Mouse (Mus musculus): ENCODE data around the gene Vmn1r44. TPM values are rescaled to one million over a fixed set of nuclear protein-coding genes. Genes with fewer than 3 reads are reported as not detected.

Vmn1r44 gene
- total and polyA plus RNA-seq, 3 experiments = not detected

DNA sequence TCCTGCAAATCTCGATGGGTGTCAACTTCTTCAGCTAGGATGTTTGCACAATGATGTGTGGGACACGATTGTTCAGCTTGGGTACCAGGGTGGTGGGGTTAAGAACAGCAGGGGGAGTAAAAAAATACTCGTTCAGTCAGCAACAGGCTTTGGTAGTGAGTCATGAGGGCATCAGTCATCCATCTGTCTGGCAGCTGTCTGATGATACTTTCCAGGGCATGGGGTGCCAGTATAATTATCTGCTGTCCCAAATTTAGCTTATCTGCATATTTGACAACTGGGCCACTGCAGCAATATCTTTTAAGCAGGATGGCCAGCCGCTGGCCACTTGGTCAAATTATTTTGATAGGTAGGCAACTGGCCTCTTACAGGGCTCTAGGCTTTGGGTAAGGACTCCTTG lies 19.7 kb upstream of the Vmn1r44 start:
- TF ChIP-seq E2F4 (IDR thresholded peaks at IDR 0.05; ENCODE audit: insufficient replicate concordance, low read depth, low read length) = no peak
- no peak for TF ChIP-seq KAT2A (IDR thresholded peaks at IDR 0.05; ENCODE audit: insufficient replicate concordance, low read length)
- TF ChIP-seq NRF1 (IDR thresholded peaks at IDR 0.05; ENCODE audit: low read depth, low read length) = no peak
- no peak for TF ChIP-seq USF1 (IDR thresholded peaks at IDR 0.05; ENCODE audit: low read depth, low read length)
- TF ChIP-seq JUND (conservative IDR thresholded peaks at IDR 0.05; ENCODE audit: low read depth, low read length) = no peak
- no peak for TF ChIP-seq UBTF (IDR thresholded peaks at IDR 0.05; ENCODE audit: low read depth, low read length)
- no peak for TF ChIP-seq MEF2A (IDR thresholded peaks at IDR 0.05; ENCODE audit: borderline replicate concordance, low read depth, low read length)
- no peak for TF ChIP-seq MAFK (IDR thresholded peaks at IDR 0.05; ENCODE audit: insufficient replicate concordance, low read length)
- DNase-seq (ENCODE audit: extremely low read depth) = no peak
- H3K4me1 ChIP-seq (ENCODE audit: control insufficient read depth in 1 of 2, insufficient read depth in 2 of 2) = peaks cover 0 to 8% of the 10 kb centered on the region in 2 experiments; a peak in 1 of 4 replicates
- H3K27ac ChIP-seq (ENCODE audit: insufficient read depth, low read depth) = no peak overlapping the region
- dilution Hi-C loops (cut with MboI; ENCODE audit: extremely low pct_ligation_motif_present, extremely low pct_unique_long_range_greater_than_20kb, low sequenced_read_pairs) = no loop called here
- H3K79me2 ChIP-seq (replicated peaks; ENCODE audit: control insufficient read depth, extremely low read depth, insufficient read depth, poor library complexity, severe bottlenecking) = no peaks in the 10 kb centered on the region
- no peak overlapping the region for H3K9ac ChIP-seq (ENCODE audit: insufficient read depth, low read depth)
- H3K9me3 ChIP-seq (replicated peaks; ENCODE audit: low read length) = peaks cover 23% of the 10 kb centered on the region
- H3K36me3 ChIP-seq (replicated peaks in 1 of 2; ENCODE audit: control insufficient read depth in 1 of 2, insufficient read depth in 1 of 2, low read length in 1 of 2) = no peaks in the 10 kb centered on the region
- H3K4me2 ChIP-seq (ENCODE audit: insufficient read depth, low read depth, poor library complexity, severe bottlenecking) = no peak overlapping the region
- H3K27me3 ChIP-seq (replicated peaks) = no peaks in the 10 kb centered on the region
- no peak overlapping the region for H3K4me3 ChIP-seq (replicated peaks in 1 of 3; ENCODE audit: low read depth in 2 of 3, low read length in 2 of 3, poor library complexity in 1 of 3)
- in situ Hi-C loops (cut with MboI; ENCODE audit: low pct_ligation_motif_present, low pct_unique_long_range_greater_than_20kb, low sequenced_read_pairs) = no loop called here

DNA sequence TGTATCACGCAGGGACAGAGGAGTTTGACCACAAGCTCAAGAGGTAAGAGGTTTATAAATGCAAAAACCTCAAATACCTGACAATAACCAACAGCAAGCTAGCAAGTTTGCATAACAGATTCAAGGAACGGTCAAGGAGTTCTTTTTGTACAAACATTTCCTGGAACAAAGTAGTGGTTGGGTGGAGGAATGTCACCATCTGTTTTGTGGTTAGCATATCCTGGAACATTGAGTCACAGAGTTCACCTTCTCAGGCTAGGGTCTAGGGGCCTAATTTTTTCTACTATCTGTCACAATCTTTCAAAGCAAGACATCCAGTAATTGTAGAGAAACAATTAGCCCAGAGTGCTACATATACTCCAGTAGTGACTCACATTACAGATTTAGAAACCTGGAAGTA lies 16.2 kb upstream of the Vmn1r44 start:
- in situ Hi-C loops (cut with MboI; ENCODE audit: low pct_ligation_motif_present, low pct_unique_long_range_greater_than_20kb, low sequenced_read_pairs) (no loop called here), dilution Hi-C loops (cut with MboI; ENCODE audit: extremely low pct_ligation_motif_present, extremely low pct_unique_long_range_greater_than_20kb, low sequenced_read_pairs) (no loop called here)
- Histone ChIP-seq H3K4me3 (replicated peaks in 1 of 3; ENCODE audit: low read depth in 2 of 3, low read length in 2 of 3, poor library complexity in 1 of 3) (no peak overlapping the region), H3K27ac (ENCODE audit: insufficient read depth, low read depth) (no peak overlapping the region), H3K4me2 (ENCODE audit: insufficient read depth, low read depth, poor library complexity, severe bottlenecking) (no peak overlapping the region), H3K36me3 (replicated peaks in 1 of 2; ENCODE audit: control insufficient read depth in 1 of 2, insufficient read depth in 1 of 2, low read length in 1 of 2) (no peaks in the 10 kb centered on the region), H3K9ac (ENCODE audit: insufficient read depth, low read depth) (no peak overlapping the region), H3K9me3 (replicated peaks; ENCODE audit: low read length) (peaks cover 17% of the 10 kb centered on the region), H3K79me2 (replicated peaks; ENCODE audit: control insufficient read depth, extremely low read depth, insufficient read depth, poor library complexity, severe bottlenecking) (no peaks in the 10 kb centered on the region), H3K4me1 (ENCODE audit: control insufficient read depth in 1 of 2, insufficient read depth in 2 of 2) (peaks cover 0 to 12% of the 10 kb centered on the region in 2 experiments; a peak in 1 of 4 replicates), H3K27me3 (replicated peaks) (no peaks in the 10 kb centered on the region)
- peak; percentile 45 for DNase-seq (ENCODE audit: extremely low read depth)
- no peak for TF ChIP-seq HCFC1 (IDR thresholded peaks at IDR 0.05; ENCODE audit: low read depth, low read length)
- no peak for TF ChIP-seq ELF1 (IDR thresholded peaks at IDR 0.05; ENCODE audit: low read depth, low read length)
- peak; percentile 65; the same call in 1 of the 2 replicates for TF ChIP-seq EP300 (IDR thresholded peaks at IDR 0.05; ENCODE audit: low read length)
- TF ChIP-seq E2F4 (IDR thresholded peaks at IDR 0.05; ENCODE audit: insufficient replicate concordance, low read depth, low read length) = no peak
- TF ChIP-seq MEF2A (IDR thresholded peaks at IDR 0.05; ENCODE audit: borderline replicate concordance, low read depth, low read length) = no peak
- TF ChIP-seq PAX5 (IDR thresholded peaks at IDR 0.05; ENCODE audit: low read length) = no peak
- TF ChIP-seq IRF4 (IDR thresholded peaks at IDR 0.05; ENCODE audit: low read depth, low read length) = no peak
- no peak for TF ChIP-seq BHLHE40 (IDR thresholded peaks at IDR 0.05; ENCODE audit: low read depth, low read length)
- TF ChIP-seq TCF12 (IDR thresholded peaks at IDR 0.05; ENCODE audit: low read depth, low read length) = peak; percentile 29; the same call in 1 of the 2 replicates

Measured in CH12.LX (cell line).